Mouse (Mus musculus) urinary bladder, postnatal 36 days (tissue): ENCODE measurements at regions not wholly inside any gene's neighbourhood (a gene's known extent, or its start where the extent isn't known, plus 50 kb on each side); places are given as distances from the start of the nearest gene placed in this dataset.

ENCODE experiments used
- DNase-seq, 2 experiments: peaks; one replicate each; pipeline ENCODE4 v3.0.0; 2022; ENCODE audit warnings: low spot score in 2 of 2, mixed read lengths in 1 of 2

DNA sequence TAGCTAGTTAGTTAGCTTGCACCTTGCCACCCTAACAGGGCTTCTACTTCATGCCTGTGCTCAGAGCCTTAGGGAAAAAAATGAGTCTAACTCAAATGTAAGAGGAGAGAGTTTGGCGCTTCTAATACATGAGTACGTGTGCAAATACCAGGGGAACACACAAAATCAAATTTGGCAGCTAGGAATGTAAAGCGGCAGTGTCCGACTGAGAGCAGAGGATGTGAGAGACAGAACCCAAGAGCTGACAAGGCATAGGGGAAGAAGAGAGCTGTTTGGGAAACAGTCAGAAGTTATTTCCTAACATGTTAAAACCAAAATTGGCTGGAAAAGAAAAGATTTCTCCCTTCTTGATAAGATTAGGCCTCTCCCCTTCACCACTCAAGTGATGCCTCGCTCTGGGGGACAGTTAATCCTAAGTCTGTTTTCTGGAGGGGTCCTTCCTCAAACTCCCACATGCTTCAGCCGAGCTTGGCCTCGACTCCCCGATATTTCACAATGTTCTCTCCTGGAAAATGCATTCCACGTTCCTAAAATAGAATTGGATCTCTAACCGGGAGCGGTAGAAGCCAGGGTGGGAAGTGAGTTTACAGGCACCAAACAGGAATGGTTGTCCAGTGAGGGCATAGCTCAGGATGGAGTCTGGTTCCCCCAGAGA lies 229.1 kb downstream of the Maf start:
- peak; percentile 30 to 75 for DNase-seq

DNA sequence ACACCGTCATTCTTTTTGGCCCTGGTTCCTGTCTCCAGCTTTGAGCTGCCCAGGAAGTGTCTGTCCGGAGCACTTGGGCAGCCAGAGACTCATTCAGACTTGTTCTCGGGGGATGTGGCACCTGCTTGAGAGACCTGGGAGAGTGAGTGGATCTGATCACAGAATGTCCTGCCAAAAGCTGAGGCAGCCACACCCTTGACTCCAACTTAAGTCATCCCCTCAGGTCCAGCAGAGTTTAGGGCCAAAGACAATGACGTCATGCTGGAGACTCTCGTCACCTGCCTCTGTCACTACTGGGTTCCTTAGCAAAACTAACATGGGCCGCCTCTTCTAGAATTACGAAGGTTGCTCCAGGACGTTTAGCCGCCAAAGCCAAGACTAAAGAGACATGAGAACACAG lies 231.5 kb downstream of the Maf start:
- no peak for DNase-seq

DNA sequence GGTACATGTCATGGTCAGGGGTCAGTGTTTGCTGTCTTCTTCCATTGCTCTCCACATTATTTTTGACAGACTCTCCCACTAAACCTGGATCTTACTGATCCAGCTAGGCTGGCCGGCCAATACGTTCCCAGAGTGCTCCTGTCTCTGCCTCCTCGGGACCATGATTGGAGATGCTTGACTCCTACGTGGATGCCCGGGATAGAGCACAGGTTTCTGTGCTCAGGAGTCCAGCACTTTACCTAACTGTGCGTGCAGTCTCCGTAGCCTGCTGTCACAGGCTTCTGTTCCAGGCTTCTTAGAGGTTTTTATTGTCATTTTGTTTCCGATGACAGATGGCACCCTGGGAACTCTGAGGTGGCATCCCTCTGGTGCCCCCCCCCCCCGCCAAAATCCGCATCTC lies 232.4 kb downstream of the Maf start:
- no peak for DNase-seq

DNA sequence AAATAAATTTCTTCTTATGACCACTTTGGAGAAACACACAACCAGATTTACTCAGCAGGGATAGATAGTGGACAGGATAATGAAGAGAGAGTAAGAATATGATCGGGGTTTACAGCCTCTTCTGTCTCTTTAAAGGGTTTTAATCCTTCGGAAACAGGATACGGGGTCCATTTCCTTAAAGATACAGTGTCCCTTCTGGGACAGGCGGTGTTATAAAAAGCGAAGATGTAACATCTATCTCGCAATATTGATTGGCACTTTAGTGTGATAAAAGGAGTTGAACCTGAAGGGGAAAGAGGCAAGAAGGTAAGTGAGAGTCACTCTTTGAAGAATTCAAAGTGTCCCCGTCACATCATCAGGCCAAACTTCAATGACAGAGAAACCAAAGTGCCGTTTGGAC lies 233.6 kb downstream of the Maf start:
- no peak for DNase-seq

DNA sequence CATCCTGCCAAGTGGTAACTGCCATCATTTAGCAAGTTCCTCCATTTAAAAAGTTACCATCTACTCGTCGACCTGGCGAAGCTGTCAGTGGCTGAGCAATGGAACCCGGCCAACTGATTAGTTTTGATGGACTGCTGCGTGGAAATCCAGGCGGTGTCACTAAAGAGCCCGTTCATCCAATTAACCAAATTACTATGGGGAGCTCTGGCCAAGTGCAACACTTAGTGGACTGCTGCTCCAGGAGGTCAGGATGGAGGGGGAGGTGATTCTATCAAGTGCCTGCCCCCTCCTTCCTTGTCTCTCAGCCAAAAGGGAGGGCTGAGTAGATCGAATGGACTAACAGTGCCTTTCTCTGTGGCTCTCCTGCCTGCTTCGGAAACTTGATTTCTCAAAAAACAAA lies 241.0 kb downstream of the Maf start:
- peak in 1 of 2 experiments; percentile 26 for DNase-seq

DNA sequence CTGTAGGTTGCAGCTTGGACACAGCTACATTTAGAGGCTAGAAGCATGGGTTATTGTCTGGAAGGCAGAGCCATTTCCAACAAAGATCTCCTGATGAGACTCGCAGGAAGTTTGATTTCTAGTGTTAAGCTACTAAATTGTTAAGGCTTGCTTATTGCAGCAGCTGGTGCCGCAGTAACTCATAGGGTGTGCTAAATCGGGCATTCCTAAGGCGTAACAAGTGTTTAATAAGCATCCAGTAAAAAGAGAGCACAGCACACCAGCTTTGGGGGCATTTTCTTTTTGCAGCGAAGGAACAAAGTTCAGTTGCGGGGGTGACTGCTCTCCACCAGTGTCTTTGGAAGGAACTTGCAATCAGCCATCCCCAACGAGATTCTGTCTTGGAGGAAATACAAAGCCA lies 241.5 kb downstream of the Maf start:
- DNase-seq: no peak

DNA sequence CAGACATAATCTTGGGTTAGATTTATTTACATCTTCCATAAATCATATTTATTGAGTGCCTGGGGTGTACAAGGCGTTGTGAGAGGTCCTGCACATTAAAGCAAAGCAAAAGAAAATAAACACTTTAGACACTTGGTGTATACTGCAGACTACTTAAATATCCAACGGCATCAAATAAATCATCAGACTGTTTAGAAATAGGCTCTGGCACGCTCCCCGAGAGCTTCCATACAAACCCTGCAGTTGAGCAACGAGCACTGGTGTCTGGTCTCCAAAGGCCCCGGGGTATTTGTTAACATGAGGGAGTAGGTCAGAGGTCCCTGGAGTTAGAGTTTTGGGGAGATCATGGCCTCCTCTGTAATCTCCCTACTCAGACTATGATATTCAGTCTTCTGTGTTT lies 244.9 kb downstream of the Maf start:
- DNase-seq: peak in 1 of 2 experiments; percentile 62

DNA sequence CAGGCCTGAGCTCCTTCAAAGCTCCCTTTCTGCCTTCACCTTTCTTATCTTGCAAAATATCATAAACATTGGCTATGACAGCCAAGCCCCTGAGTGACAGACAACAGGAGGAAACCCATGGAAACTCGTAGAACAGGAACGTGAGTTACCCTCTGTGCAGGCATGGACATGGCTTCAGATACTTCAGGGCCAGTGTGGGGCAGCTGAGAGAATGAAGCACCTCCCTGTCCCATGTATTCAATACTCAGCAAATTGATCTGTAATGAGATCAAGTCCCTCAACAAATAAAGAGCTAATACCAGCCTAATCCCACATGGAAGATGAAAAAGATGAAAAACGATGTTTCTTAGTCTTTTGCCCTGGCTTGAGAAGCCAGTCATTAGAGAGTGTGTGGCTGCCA lies 249.5 kb downstream of the Maf start:
- DNase-seq: no peak

DNA sequence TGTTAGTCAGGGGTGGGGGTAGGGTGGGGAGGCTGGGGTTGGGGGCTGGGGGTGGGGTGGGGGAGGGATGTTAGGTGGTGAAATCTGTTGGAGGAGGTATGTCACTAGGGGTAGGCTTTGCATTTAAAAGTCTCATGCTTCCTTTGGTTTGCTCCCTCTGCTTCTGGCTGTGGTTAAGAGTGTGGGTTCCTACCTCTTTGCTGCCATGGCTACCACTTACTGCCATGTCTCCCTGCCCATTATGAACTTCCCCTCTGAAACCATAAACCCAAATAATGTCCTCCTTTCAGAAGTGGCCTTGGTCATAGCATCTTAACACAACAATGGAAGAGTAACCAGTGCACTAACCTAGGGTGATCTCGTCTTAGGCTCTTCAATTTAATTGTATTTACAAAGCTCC lies 256.8 kb downstream of the Maf start:
- no peak for DNase-seq

DNA sequence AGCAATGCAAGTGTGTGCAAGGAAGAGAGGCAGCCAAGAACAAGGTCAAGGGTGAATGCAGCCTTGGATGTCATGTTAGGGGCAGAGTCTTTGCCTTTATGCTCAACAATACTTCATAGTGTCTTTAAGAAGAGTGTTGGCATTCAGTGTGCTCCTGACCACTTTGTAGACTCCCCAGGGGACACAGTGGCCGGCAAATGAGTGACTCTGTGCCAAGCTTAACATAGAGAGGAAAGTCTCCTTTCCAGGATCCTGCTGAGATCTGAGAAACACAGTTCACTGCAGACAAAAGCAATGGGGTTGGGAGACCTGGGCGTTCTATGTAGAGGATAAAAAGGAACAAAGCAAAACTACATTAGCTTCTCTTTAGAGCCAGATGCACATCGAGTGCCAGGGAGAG lies 259.2 kb downstream of the Maf start:
- no peak for DNase-seq

DNA sequence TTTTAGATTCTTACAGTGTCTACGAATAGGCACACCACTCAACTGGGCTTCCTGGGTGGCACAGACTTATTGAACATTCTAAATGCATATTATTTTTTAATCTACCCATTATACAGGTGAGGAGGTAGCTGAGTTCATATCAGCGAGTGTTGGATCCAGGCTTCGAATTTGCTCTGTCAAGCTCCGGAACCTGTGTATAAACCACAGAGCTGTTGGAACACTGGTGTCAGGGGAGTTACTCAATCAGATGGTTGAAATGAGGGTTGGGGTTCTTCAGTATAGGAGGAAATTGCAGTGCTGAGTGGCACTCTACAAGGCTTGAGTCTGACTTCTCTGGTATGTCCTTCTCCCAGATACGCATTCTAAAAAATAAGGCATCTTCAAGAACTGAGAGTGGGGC lies 263.1 kb downstream of the Maf start:
- DNase-seq: no peak

DNA sequence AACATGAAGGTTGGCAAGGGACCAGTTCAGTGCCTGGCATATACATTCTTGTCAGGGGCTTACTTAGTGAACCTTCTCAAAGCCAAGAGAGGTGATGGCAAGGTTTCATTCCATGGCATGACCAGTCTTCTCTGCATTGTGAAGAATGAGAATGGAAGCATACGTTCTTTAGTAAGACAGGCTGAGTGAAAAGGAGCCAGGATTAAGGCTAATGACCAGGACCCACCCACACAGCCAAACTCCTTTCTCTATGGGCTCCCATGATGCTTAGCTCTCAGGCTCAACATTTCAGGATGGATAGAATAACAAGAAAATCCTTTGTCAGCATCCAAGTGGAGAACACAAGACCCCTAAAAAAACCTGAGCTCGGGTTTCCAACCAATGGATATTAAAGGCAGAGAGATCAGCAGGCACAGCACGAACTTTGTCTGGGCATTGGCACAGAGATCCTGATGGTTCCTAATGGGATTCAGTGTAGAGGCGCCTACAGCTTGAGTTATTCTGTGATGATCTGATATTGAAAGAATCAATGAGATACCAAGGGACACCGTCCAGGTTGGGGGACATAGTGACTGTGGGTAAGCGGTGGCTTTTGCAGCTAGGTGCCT lies 265.5 kb downstream of the Maf start:
- no peak for DNase-seq

DNA sequence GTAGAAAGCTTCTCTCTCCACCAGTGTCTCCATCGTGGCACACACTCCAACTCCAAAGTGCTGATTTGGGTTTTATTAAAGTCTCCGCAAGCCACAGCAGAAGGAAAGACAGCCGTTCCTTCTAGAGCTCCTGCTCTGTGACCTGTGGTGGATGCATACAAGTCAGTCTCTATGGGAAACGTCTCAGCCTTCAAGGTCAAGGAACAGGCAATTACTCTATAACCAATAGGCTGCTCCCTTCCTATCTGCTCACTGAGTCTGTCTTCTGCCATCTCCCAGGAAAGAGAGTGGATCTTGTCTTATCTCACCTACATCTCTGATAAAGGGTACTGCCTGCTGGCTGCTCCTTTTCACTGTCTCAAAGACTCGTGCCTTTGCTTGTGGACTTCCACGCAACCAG lies 266.3 kb downstream of the Maf start:
- no peak for DNase-seq

DNA sequence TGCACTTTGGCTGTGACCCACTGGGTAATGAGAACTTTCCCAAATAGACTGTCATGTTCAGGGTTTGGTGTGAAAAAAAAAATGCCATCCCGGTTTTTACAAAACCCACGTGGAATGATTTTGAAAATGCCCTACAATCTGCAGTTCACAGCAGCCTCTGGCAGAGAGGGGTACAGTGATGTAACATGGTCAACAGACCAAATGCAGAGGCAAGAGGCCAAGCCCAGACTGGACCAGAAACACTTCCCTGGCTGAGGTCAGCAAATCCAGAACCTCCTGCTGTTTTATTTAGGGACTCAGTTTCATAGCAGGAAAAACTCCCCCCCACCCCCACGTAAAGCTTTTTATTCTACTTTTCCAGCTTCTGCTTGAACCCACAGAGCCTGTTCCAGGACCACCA lies 267.4 kb downstream of the Maf start:
- DNase-seq: peak in 1 of 2 experiments; percentile 18

DNA sequence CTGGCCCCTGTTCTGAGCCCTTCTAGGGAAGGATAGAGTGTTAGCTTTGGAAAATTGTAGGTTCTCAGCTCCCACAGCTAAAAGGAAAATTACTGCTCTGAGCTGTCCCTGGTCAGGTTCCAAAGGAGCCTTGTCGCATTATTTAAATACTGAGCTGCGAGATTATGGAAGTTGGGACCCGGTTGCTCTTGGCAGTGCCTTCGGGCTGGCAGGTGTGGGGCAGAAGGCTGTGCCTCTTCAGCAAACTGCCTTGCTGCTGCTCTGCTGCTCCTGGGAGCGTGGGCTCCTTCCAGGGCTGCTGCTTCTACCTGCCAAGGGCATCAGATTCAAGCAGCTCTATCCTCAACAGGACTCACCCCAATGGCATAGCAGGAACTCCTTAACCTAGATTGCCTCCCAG lies 268.1 kb downstream of the Maf start:
- DNase-seq: no peak

DNA sequence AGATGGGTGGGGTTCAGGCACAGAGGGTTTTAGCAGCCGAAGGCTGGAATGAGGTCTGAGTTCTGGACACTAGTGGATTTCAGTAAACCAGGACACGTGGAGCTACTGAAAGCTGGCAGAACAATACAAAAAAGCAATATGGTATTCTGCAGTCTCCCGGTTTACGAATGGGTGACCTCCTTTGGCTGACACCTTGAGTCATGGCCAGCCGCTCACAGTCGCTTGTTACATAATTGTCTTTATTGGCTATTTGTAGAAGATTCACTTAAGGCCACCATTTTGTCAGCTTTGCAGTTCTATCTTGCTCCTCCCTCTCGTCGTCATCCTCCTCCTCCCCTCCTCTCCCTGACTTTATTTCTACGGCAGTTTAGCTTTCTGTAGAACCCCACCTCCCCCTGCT lies 269.6 kb downstream of the Maf start:
- no peak for DNase-seq

DNA sequence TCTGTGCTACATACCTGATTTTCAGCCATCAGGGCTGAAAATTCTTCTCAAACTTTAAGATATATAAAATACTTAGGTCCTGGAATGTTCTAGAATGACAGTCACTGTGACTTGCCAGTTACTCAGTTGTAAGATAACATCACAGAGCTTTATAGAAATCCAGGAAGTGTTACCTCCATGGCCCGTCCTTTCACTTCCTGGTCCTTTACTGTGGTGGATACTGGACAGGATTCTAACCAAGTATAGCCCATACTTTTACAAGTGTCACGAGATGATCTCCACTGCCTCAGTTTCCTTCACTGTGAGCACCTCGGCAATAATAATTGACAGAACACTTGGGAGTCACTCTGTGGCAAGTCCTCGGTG lies 271.3 kb downstream of the Maf start:
- no peak for DNase-seq

DNA sequence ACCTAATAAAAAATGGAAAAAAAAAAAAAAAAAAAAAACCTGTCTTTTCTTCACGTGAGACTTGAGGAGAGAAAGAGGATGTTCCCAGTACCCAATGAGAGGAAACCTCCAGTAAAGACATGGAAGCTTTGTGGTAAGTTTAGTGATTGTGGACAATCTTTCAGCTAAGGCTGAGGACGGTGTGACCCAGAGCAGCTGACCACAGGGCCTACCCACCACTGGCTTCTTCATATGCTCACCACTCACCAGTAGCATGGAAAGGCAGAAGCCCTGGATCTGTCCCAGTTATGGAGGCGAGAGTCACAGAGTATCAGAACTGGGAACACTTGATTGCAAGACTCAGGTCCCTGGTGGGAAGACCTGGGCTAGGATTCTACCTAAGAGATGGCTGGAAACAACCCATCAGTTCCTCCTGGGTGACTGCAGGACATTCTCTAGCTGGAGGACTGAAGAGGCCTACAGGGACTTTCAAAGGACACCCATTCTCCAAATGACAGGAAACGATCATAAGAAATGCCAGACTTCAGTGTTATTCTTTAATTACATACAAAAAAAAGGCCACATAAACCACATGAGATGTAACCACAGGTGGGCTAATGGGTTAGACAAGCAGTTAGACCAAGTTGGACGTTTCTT lies 271.8 kb downstream of the Maf start:
- no peak for DNase-seq

DNA sequence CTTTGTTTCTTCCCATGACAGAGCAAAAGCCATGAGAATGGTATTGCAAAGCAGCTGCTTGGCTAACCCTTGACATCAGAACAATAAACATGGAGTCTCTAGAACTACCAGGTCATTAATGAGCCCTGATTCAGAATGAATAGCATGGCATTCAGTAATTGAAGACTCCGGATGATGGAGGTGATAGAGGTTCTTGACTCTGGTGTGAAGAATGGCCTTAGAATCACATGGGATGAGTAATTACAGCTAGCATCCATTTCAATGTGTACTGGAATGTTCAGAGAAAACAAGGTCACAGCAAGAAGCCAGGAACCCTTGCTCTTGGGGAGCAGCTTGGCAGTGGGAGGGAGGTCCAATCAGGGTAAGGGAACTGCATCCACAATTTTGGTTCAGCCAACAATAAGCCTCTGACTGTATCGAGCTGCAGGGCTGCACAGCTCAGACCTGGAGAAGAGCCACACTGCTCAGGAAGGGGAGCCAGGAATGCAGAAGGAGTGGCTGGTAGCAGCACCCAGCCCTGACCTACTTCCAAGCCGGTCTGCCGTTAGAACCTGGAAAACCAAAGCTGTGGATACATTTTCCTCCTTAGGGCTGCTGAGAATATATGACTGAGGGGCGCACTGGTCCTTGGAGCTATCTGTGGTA lies 275.1 kb downstream of the Maf start:
- peak in 1 of 2 experiments; percentile 3 for DNase-seq

DNA sequence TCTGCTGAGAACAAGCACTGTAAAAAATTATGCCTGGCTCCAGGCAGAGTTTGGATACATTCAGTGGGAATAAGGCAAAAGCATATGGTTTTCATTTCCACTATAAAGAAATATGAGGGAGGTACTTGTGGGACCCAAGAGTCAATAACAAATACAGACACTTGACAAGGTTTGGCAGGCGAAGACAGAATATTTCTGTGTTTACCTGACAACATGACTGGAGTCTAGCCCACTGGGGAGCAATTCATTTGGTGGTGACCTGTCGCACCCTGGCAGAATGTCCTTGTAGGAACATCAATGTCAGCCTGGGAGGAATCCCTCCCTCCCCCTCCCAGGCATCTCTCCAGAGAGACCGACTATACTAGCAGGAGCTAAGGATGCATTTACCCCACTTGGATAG lies 276.8 kb downstream of the Maf start:
- DNase-seq: no peak

DNA sequence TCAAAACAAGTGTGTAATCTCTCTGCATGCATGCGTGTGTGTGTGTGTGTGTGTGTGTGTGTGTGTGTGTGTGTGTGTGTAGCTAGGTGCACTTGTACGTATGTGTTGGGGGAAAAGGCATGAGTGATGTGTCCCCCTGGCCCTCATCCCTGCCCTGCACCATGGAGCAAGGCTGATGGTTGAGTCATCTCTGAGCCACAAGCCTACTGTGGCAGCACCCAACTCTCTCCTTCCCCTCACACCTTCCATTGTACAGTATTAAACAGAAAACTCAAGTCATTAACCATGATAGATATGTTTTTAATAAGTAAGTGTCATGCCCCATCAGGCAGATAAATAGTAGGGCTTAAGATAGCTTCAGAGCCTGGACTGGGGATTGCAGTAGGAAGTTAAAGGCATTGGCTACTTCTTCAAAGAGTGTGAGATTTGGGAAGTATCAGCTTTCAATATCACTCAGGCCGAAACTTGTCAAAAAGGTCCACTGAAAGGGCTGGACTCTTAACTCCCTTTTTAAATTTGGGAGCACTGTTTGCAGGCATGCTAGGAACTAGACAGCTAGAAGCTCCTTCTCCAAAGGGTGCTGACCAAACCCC lies 278.2 kb downstream of the Maf start:
- DNase-seq: no peak

DNA sequence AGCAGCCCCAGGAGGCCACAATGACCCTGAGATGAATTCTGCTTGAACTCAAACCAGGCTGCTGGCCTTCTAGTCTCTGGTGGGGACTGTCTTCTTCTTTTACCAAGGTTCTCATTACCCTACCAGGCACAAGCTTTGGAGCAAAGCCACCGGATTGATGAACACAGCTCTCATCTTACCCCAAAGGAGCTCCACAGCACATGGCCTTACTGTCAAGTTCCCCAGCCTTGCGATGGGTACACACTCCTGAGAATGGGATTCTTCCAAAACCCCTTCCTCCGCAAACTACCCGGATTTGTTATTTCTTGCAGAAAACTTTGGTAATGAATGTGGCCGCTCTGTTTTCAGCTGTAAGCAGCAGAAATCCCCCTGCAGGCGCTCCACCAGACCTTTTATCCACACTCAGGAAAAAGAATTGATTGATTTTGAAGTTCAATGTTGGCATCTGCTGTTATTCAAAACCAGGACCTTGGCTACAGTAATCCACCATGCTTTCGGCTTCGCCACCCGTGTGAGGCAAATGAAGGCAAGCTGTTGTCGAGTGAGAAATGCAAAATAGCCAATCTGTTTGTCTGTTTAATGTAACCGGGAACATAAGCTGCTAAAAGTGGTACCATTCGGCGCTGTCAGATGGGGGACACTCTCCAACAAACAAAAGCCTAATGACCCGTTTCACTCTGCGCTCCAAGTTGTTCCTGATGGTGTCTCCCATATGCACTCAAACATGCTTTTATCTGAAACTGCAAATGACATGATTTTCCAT lies 278.9 kb downstream of the Maf start:
- no peak for DNase-seq
